Mouse (Mus musculus): ENCODE measurements at regions not wholly inside any gene's neighbourhood (a gene's known extent, or its start where the extent isn't known, plus 50 kb on each side); places are given as distances from the start of the nearest gene placed in this dataset.

DNA sequence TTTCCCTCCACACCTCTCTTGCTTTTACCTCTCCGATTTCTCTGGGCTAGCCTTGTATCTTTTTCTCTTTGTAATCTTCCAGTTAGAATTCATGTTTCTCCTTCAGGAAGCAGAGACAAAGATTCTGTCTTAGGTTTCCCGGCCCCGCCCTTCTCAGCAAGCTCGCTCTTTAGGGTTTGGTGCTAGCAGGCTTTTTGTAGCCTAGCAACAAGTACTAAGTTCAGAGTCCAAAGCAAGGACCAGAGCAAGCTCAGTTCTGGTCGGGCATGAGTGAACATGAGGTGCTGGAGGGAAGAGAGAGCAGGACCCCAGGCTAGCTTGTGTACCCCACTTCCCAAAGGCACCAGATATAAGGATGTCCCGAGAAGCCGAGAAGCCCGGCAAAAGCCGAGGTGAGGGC, 70.0 kb upstream of the 4931429L15Rik start:
- no peaks in the 10 kb centered on the region for H3K4me1 ChIP-seq (ENCODE audit: control insufficient read depth, insufficient read depth, low read length)
- no peak overlapping the region for H3K27ac ChIP-seq (ENCODE audit: insufficient read depth, low read length)
- TF ChIP-seq POLR2A (IDR thresholded peaks at IDR 0.05; ENCODE audit: low read depth, low read length): no peak
- H3K4me3 ChIP-seq (ENCODE audit: insufficient read depth, low read length): 0 out of 2 replicates have a peak overlapping the region, but pooled peaks have one; percentile 4

DNA sequence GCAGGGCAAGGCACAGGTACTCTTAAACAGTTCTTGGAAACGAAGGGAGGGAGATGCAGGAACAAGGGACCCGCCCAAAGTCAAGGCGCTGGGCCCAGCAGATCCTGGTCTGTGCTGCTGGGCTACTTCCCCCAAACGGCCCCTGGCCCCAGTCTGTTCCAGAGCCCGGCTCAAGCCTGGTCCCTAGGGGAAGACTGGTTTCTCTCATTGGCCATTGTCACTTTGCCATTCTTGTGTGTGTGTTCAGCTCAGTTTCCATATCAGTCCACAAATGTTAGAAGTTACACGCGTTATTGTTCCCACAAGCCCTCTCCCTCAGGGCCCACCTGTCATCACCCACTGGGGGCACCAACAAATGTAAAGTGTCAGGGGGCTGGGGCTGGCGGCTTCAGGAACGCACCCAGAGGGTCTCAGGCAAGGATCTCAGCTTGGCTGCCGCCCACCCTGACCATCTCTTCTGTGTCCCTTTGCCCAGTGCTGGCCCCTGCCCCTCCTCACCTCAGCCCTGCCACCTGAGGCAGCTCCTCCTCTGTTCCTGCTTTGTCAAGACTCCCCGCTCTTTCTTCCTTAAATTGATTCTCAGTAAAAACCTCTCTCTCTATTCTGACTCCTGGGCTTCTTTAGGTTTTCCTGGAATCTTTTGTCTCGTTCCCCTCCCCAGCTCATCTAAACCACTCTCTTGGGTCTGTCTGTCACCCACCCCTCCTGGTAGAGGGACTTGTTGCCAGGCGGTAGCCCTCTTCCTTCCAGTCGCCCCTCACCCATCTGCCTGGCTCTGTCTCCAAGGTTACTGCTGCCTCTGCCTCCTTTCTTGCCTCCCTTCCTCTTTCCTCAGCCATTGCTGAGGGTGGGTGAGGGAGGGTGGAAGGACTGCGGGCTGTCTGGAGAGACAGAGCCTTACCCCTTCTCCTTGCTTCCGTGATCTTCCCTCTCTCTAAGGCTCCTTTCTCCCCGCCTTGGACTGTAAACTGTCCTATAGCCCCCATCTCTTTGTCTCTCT, 69.2 kb upstream of the 4931429L15Rik start:
- TF ChIP-seq CTCF (IDR thresholded peaks at IDR 0.05; ENCODE audit: borderline replicate concordance, insufficient read depth, low read length) (no peak), POLR2A (IDR thresholded peaks at IDR 0.05; ENCODE audit: low read depth, low read length) (no peak)
- Histone ChIP-seq H3K4me3 (ENCODE audit: insufficient read depth, low read length) (no peak overlapping the region), H3K4me1 (ENCODE audit: control insufficient read depth, insufficient read depth, low read length) (no peaks in the 10 kb centered on the region), H3K27ac (ENCODE audit: insufficient read depth, low read length) (no peak overlapping the region)

DNA sequence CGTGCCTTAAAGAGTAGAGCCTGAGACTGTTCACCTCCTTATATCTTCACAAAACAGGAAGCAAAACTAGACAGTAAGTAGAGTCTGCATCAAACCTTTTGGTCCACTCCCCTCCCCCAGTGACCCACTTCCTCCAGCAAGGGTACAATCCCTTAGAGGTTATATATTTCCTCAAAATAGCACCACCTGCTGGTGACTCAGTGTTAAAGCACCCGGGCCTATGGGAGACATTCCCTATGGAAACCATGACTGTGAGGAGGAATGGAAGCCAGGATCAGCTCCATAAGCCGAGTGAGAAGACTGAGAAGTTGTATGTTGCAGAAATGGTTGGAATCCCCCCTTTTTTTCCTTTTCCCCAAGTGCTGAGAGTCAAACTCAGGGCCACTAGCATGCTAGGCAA, 66.5 kb upstream of the 4931429L15Rik start:
- Histone ChIP-seq H3K4me1 (ENCODE audit: control insufficient read depth, insufficient read depth, low read length) (no peaks in the 10 kb centered on the region), H3K4me3 (ENCODE audit: insufficient read depth, low read length) (no peak overlapping the region), H3K27ac (ENCODE audit: insufficient read depth, low read length) (no peak overlapping the region)
- TF ChIP-seq CTCF (IDR thresholded peaks at IDR 0.05; ENCODE audit: borderline replicate concordance, insufficient read depth, low read length) (no peak), POLR2A (IDR thresholded peaks at IDR 0.05; ENCODE audit: low read depth, low read length) (no peak)

DNA sequence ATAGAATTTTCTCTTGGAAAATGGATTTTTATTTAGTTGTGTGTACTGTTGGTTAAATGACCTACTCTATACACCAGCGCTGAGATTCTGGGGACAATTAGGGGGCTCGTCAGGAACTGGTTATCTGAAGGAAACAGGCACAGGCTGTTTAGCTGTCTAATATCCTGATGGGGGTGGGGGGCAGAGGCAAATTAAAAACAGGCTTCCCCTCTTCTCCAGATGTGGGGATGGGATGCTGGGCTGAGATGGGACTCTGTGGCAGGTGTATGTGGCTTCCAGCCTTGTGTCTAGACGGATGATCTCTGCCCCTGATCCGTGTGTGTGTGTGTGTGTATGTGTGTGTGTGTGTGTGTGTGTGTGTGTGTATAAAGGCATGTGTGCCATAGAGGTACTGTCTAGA, 61.6 kb upstream of the 4931429L15Rik start:
- Histone ChIP-seq H3K27ac (ENCODE audit: insufficient read depth, low read length) (no peak overlapping the region), H3K4me1 (ENCODE audit: control insufficient read depth, insufficient read depth, low read length) (no peaks in the 10 kb centered on the region), H3K4me3 (ENCODE audit: insufficient read depth, low read length) (no peak overlapping the region)
- TF ChIP-seq POLR2A (IDR thresholded peaks at IDR 0.05; ENCODE audit: low read depth, low read length) (no peak), CTCF (IDR thresholded peaks at IDR 0.05; ENCODE audit: borderline replicate concordance, insufficient read depth, low read length) (no peak)

GRCm38 (mm10) chr9:46379453-46379852, 59.7 kb upstream of the 4931429L15Rik start:
- Histone ChIP-seq H3K27ac (ENCODE audit: insufficient read depth, low read length) (no peak overlapping the region), H3K4me3 (ENCODE audit: insufficient read depth, low read length) (no peak overlapping the region), H3K4me1 (ENCODE audit: control insufficient read depth, insufficient read depth, low read length) (no peaks in the 10 kb centered on the region)
- no peak for TF ChIP-seq POLR2A (IDR thresholded peaks at IDR 0.05; ENCODE audit: low read depth, low read length)
- TF ChIP-seq CTCF (IDR thresholded peaks at IDR 0.05; ENCODE audit: borderline replicate concordance, insufficient read depth, low read length): no peak

DNA sequence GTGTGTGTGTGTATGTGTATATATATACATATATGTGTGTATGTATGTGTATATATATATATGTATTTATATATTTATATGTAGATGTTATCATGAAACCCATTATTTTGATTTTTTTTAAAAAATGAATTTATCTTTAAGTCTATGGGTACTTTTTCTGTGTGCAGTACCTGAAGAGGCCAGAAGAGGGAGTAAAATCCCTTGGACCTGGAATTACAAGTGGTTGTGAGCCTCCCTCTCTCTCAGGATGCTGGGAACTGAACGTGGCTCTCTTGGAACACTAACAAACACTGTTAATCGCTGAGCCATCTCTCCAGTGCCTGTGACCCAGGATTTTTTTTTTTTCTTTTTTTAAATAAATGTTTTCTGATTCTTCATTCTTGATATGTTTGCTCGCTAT, 58.6 kb upstream of the 4931429L15Rik start:
- Histone ChIP-seq H3K4me3 (ENCODE audit: insufficient read depth, low read length) (no peak overlapping the region), H3K27ac (ENCODE audit: insufficient read depth, low read length) (no peak overlapping the region), H3K4me1 (ENCODE audit: control insufficient read depth, insufficient read depth, low read length) (no peaks in the 10 kb centered on the region)
- TF ChIP-seq CTCF (IDR thresholded peaks at IDR 0.05; ENCODE audit: borderline replicate concordance, insufficient read depth, low read length) (no peak), POLR2A (IDR thresholded peaks at IDR 0.05; ENCODE audit: low read depth, low read length) (no peak)

All from embryonic fibroblast, embryonic 13.5 days (primary cell).